Mouse (Mus musculus): Measurements from ENCODE around the gene Mrgprh. TPM values are rescaled to one million over a fixed set of nuclear protein-coding genes. Genes with fewer than 3 reads are reported as not detected.

Mrgprh gene
- polyA plus RNA-seq, 1 experiment from 2014 or later, result not detected

DNA sequence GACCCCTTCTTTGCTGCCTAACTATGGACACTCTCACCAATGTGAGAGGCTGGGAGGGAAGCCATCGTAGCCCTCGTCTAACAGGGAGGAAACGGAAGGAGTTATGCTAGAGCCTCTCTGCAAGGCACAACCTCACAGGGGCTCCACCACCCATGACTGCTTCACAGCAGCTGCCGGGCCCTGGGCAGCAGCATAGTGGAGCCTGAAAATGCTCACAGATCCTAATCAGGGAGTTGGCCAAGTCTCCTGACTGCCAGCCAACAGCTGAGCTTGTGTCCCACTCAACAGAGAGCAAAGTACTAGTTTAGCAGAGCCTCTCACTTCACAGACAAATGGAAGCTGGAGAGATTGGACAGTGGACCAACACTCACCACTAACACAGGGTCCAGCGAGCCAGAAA lies 29.4 kb upstream of the Mrgprh start:
- ChIA-PET CTCF (interaction anchor here (0.9 kb wide), 1 partner anchor 8 kb away, joined by 3 read pairs; no protein-coding TSS in a partner anchor), POLR2A (no interaction called here)
- TF ChIP-seq CTCF (IDR thresholded peaks at IDR 0.05), result no peak
- ATAC-seq (no peak), DNase-seq (ENCODE audit: low read depth, low spot score) (no peak)
- in situ Hi-C loops (cut with MboI; ENCODE audit: low pct_unique_long_range_greater_than_20kb), result no loop called here
- peaks cover 6% of the 10 kb centered on the region for H3K27me3 ChIP-seq

DNA sequence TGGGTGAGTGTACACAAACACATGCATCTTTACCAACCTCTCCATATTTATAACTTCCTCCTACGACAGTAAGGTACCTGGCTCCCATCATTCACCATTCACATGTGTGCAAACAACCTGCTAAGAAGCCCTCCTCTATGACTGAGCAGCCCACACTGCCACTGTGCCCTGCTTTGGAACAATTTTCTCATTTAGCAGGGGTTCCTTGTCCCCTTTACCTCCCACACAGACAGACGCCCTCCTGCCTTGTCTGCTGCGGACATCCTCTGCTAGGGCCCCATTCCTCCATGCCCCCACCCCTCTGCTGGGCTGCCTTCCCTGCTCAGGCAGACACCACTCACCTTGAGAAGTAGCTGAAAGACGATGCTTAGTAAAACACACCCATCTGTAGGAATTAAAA lies 28.1 kb upstream of the Mrgprh start:
- no peak for ATAC-seq
- peaks cover 6% of the 10 kb centered on the region for H3K27me3 ChIP-seq
- no peak for DNase-seq (ENCODE audit: low read depth, low spot score)
- ChIA-PET CTCF (no interaction called here), POLR2A (no interaction called here)
- no peak for TF ChIP-seq CTCF (IDR thresholded peaks at IDR 0.05)
- in situ Hi-C loops (cut with MboI; ENCODE audit: low pct_unique_long_range_greater_than_20kb), result no loop called here

DNA sequence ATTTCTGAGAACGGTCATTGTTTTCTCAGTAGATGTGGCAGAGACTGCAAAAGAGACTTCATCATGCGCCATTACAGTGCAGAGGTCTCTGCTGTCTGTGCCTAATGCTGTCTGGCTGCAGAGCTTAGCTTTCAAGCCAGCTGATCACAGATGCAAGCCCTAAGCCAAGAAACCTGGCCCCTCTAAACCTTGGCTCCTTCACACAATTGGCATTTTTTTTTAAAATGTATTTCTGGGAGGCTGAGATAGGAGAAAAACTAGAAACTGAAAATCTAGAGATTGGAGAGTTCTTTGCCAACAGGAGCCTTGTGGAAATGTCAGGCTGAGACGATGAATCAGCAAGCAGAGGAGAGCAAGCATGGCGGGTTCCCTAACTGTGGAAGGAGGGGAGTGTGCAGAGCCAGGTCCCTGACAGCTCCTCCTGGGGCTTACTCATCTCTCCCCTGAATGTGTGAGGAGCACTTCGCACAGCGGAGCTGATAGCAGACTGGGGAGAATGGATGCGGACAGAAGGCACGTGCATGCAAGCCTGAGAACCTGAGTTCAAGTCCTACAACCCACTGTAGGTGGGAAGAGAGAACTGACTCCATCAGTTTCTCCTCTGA lies 26.0 kb upstream of the Mrgprh start:
- in situ Hi-C loops (cut with MboI; ENCODE audit: low pct_unique_long_range_greater_than_20kb), result no loop called here
- peaks cover 6% of the 10 kb centered on the region for H3K27me3 ChIP-seq
- ChIA-PET POLR2A (no interaction called here), CTCF (no interaction called here)
- no peak for DNase-seq (ENCODE audit: low read depth, low spot score)
- ATAC-seq, result no peak
- TF ChIP-seq CTCF (IDR thresholded peaks at IDR 0.05), result no peak

DNA sequence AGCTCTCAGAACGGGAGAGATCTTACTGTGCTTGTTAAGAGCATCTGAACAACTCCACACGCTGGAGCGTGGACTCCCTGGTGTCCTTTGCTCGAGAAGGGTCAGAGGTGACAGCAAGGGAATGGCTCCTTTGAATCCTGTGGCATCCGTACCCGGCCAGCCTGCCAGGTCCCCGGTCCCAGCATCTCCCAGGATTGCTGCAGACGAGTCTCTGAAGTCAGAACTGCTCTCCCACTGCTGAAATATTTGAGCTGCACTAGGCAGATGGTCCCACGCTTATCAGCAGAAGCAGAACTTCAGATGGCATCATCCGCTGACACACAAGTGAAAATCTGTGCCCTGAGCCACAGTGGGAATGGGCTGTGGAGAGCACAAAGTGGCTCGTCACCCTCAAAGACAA lies 24.1 kb upstream of the Mrgprh start:
- no peak for ATAC-seq
- in situ Hi-C loops (cut with MboI; ENCODE audit: low pct_unique_long_range_greater_than_20kb), result no loop called here

DNA sequence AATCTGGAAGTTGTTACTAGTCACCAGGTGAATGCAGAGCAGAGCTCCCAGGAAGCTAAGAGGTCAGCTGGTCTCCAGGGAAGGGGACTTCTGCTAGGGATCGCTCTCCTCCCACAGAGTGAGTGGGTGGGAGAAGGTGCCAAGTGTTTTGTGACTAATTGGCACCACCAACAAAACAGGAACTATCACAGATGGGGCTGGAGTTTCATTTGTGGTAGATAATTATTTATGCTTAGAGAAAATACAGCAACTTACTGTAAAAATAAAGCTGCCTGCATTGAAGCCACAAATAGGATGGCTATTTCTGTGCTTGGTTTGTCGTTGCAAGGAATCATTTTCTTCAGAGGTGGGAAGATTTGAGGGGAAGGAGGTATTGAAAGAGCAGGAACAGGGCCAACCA lies 22.0 kb upstream of the Mrgprh start:
- H3K27me3 ChIP-seq, result peaks cover 12% of the 10 kb centered on the region
- ChIA-PET CTCF (no interaction called here), POLR2A (no interaction called here)
- no peak for TF ChIP-seq CTCF (IDR thresholded peaks at IDR 0.05)
- DNase-seq (ENCODE audit: low read depth, low spot score) (no peak), ATAC-seq (no peak)
- in situ Hi-C loops (cut with MboI; ENCODE audit: low pct_unique_long_range_greater_than_20kb), result no loop called here

More for the DNA sequence above, 24.1 kb upstream of the Mrgprh start:
- POLR2A ChIA-PET, result no interaction called here
- peaks cover 12% of the 10 kb centered on the region for H3K27me3 ChIP-seq
- no peak for DNase-seq (ENCODE audit: low read depth, low spot score)
- CTCF ChIA-PET, result no interaction called here
- no peak for TF ChIP-seq CTCF (IDR thresholded peaks at IDR 0.05)

DNA sequence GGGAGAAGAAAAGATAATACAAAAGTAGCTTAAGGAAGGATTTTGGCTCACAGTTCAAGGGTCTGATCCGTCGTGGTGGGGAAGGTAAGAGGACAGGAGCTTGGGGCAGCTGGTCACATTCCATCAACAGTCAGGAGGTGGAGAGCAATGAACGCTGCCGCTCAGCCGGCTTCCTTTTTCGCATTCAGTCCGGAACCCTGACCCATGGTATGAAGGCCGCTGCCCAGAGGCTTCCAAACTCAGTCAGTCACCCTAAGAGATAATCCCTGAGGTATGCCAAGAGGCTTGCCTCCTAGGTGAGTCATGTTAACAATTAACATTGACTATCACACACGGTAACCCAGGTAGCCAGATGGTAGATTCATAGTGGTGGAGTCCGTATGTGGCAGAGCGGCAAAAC lies 21.4 kb upstream of the Mrgprh start:
- ATAC-seq, result no peak
- TF ChIP-seq CTCF (IDR thresholded peaks at IDR 0.05), result no peak
- ChIA-PET POLR2A (no interaction called here), CTCF (no interaction called here)
- H3K27me3 ChIP-seq, result peaks cover 12% of the 10 kb centered on the region
- in situ Hi-C loops (cut with MboI; ENCODE audit: low pct_unique_long_range_greater_than_20kb), result no loop called here
- DNase-seq (ENCODE audit: low read depth, low spot score), result no peak

DNA sequence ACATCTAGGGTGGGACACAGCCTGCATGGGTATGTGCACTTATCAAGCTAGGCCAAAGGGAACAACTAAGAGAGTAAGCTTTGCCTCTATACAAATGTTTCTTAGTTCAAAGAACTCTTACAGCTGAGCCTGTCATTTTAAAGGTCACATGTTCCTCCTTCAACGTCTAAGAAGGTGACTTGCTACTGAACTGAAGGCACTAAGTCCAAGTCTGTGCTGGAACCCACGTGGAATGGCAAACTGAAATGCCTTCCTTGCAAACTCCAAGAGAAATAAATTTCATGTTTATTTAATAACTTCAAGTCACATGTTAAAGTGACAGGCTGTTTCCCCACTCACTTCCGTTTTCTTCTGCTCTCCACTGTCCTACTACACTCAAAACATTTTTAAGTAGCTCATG lies 18.4 kb upstream of the Mrgprh start:
- peaks cover 6% of the 10 kb centered on the region for H3K27me3 ChIP-seq
- in situ Hi-C loops (cut with MboI; ENCODE audit: low pct_unique_long_range_greater_than_20kb), result no loop called here
- no peak for DNase-seq (ENCODE audit: low read depth, low spot score)
- no peak for TF ChIP-seq CTCF (IDR thresholded peaks at IDR 0.05)
- ATAC-seq, result no peak
- ChIA-PET POLR2A (no interaction called here), CTCF (interaction anchor here (1.1 to 1.4 kb wide), 3 partner anchors 9 to 45 kb away, joined by 3 read pairs; no protein-coding TSS in a partner anchor)

DNA sequence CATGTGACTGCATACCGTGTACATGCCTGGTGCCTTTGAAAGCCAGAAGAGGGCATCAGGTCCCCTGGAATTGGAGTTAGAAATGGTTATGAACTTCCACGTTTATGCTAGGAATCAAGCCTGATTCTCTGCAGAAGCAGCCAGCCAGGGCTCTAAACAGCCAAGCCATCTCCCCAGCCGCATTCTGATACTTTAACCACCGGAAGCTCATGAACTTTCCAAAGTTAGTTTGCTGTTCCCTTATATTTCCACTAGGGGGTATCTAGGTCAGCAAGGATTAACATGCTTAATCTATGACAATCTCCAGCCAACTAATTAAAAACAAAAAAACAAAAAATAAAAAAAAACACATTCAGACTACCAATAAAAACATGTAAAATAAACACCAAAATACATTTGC lies 17.8 kb upstream of the Mrgprh start:
- CTCF ChIA-PET, result interaction anchor here (1.4 kb wide), 1 partner anchor 12 kb away, joined by 3 read pairs; no protein-coding TSS in a partner anchor
- no peak for ATAC-seq
- POLR2A ChIA-PET, result no interaction called here
- TF ChIP-seq CTCF (IDR thresholded peaks at IDR 0.05), result peak; percentile 61
- H3K27me3 ChIP-seq, result peaks cover 10% of the 10 kb centered on the region
- no peak for DNase-seq (ENCODE audit: low read depth, low spot score)
- in situ Hi-C loops (cut with MboI; ENCODE audit: low pct_unique_long_range_greater_than_20kb), result no loop called here

DNA sequence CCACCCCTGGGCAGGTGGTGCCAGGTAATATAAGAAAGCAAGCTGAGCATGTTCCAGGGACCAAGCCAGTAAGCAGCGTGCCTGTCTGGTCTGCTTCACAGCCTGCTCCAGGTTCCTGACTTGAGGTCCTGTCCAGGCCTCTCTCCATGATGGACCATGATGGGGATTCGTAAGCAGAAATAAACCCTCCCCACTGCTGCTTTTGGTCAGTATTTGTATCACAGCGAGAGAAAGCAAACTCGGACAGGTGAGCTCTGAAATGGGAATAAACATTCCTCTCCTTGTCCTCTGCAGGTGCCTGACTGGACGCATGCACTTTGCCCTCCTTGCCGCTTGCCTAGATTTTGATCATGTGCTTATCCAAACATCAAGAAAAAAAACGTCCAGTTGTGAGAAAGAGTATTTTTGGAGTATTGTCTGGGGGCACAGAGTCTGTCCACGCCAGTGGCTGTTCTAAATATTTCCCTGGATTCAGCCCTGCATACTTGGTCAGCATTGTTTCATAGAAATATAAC lies 16.8 kb upstream of the Mrgprh start:
- CTCF ChIA-PET, result no interaction called here
- POLR2A ChIA-PET, result interaction anchor here (0.6 kb wide), 1 partner anchor 136 kb away, joined by 3 read pairs; no protein-coding TSS in a partner anchor
- DNase-seq (ENCODE audit: low read depth, low spot score) (no peak), ATAC-seq (no peak)
- H3K27me3 ChIP-seq, result peaks cover 13% of the 10 kb centered on the region
- TF ChIP-seq CTCF (IDR thresholded peaks at IDR 0.05), result no peak
- in situ Hi-C loops (cut with MboI; ENCODE audit: low pct_unique_long_range_greater_than_20kb), result no loop called here

DNA sequence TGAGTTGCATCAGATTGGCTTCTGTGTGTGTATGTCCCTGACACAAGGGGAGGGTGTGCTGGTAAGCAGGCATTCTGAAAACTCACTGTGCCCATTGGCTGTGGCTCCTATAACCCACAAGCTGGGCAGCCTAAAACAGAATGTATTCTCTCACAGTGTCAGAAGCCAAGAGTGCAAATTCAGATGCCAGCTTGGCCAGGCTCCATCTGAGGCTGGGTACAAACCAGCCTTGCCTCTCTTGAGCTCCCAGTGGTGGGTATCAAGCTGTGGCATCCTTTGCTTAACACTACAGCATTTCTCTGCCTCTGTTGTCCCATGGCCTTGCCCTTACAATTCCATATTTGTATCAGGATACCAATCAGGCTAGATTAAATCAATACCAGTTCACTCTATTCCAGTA lies 11.7 kb upstream of the Mrgprh start:
- no peak for TF ChIP-seq CTCF (IDR thresholded peaks at IDR 0.05)
- POLR2A ChIA-PET, result no interaction called here
- in situ Hi-C loops (cut with MboI; ENCODE audit: low pct_unique_long_range_greater_than_20kb), result no loop called here
- peaks cover 11% of the 10 kb centered on the region for H3K27me3 ChIP-seq
- ATAC-seq (no peak), DNase-seq (ENCODE audit: low read depth, low spot score) (no peak)
- CTCF ChIA-PET, result no interaction called here

DNA sequence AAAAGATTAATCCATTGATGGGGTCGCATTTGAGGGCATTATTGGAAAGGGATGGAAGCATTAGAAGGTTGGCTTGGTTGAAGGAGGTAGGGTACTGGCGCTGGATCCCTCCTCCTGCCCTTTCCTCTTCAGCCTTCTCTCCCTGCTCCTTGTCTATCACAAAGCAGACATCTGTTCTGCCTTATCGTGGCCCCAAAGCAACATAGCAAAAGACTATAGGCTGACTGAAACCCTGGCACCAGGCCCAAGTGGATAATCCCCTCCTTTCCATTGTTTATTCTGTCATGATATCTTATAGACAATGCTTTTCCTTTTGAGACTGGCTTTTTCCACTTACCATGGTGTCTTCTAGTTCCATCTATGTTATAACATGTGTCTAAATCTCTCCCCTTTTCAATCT lies 10.4 kb upstream of the Mrgprh start:
- ChIA-PET CTCF (no interaction called here), POLR2A (no interaction called here)
- H3K27me3 ChIP-seq, result peaks cover 11% of the 10 kb centered on the region
- no peak for TF ChIP-seq CTCF (IDR thresholded peaks at IDR 0.05)
- ATAC-seq (no peak), DNase-seq (ENCODE audit: low read depth, low spot score) (no peak)
- in situ Hi-C loops (cut with MboI; ENCODE audit: low pct_unique_long_range_greater_than_20kb), result no loop called here

DNA sequence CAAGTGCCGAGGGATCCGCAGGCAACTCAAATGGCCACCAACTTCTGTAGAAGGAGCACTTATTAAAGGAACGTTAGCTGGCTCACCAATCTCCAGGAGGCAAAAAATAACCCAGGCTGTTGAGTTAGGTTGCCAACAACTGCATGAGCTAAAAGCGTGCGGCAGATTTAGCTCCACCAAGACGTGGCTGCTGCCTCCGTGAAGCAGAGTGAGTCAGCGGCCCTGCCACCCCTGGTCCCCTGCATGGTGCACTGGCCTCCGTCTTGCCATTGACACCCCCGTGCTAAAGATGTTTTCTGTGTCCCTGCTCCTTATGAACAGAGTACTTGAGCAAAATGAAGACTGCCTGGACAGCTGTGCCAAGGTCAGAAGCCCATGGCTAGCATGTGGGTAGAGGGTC lies 9.0 kb upstream of the Mrgprh start:
- peaks cover 15% of the 10 kb centered on the region for H3K27me3 ChIP-seq
- CTCF ChIA-PET, result interaction anchor here (1.0 kb wide), 1 partner anchor 10 kb away, joined by 3 read pairs; no protein-coding TSS in a partner anchor
- in situ Hi-C loops (cut with MboI; ENCODE audit: low pct_unique_long_range_greater_than_20kb), result no loop called here
- no peak for TF ChIP-seq CTCF (IDR thresholded peaks at IDR 0.05)
- POLR2A ChIA-PET, result interaction anchor here (0.6 to 1.6 kb wide), 2 partner anchors 11 to 1729 kb away, joined by 4 read pairs; no protein-coding TSS in a partner anchor
- no peak for DNase-seq (ENCODE audit: low read depth, low spot score)
- no peak for ATAC-seq

Data from Patski (cell line).